Mouse (Mus musculus): ENCODE measurements at regions not wholly inside any gene's neighbourhood (a gene's known extent, or its start where the extent isn't known, plus 50 kb on each side); places are given as distances from the start of the nearest gene placed in this dataset.

- no peak for DNase-seq (ENCODE audit: low spot score)
Measured at GRCm38 (mm10) chr4:105467811-105468210, 310.7 kb downstream of the Plpp3 start.

- no peak for DNase-seq (ENCODE audit: low spot score)
Measured at GRCm38 (mm10) chr4:105469300-105469821, 312.2 kb downstream of the Plpp3 start.

- peak; percentile 5 for DNase-seq (ENCODE audit: low spot score)
Measured at GRCm38 (mm10) chr4:105474765-105475560, 314.7 kb upstream of the Gm12728 start.

GRCm38 (mm10) chr4:105476332-105476731 lies 313.3 kb upstream of the Gm12728 start:
- DNase-seq (ENCODE audit: low spot score), result no peak

GRCm38 (mm10) chr4:105486376-105486775 lies 303.3 kb upstream of the Gm12728 start:
- DNase-seq (ENCODE audit: low spot score), result no peak

- no peak for DNase-seq (ENCODE audit: low spot score)
Measured at GRCm38 (mm10) chr4:105496176-105496575, 293.5 kb upstream of the Gm12728 start.

- DNase-seq (ENCODE audit: low spot score), result no peak
Measured at GRCm38 (mm10) chr4:105506190-105506589, 283.5 kb upstream of the Gm12728 start.

- DNase-seq (ENCODE audit: low spot score), result no peak
Measured at GRCm38 (mm10) chr4:105507221-105507620, 282.4 kb upstream of the Gm12728 start.

GRCm38 (mm10) chr4:105509091-105509490 lies 280.6 kb upstream of the Gm12728 start:
- no peak for DNase-seq (ENCODE audit: low spot score)

- no peak for DNase-seq (ENCODE audit: low spot score)
Measured at GRCm38 (mm10) chr4:105510406-105510805, 279.3 kb upstream of the Gm12728 start.

GRCm38 (mm10) chr4:105525135-105525534 lies 264.5 kb upstream of the Gm12728 start:
- DNase-seq (ENCODE audit: low spot score), result no peak

GRCm38 (mm10) chr4:105526755-105527154 lies 262.9 kb upstream of the Gm12728 start:
- no peak for DNase-seq (ENCODE audit: low spot score)

GRCm38 (mm10) chr4:105527316-105527715 lies 262.4 kb upstream of the Gm12728 start:
- no peak for DNase-seq (ENCODE audit: low spot score)

GRCm38 (mm10) chr4:105531651-105532425 lies 257.8 kb upstream of the Gm12728 start:
- DNase-seq (ENCODE audit: low spot score), result no peak

- no peak for DNase-seq (ENCODE audit: low spot score)
Measured at GRCm38 (mm10) chr4:105535451-105535850, 254.2 kb upstream of the Gm12728 start.

GRCm38 (mm10) chr4:105545486-105545885 lies 244.2 kb upstream of the Gm12728 start:
- DNase-seq (ENCODE audit: low spot score), result no peak

- DNase-seq (ENCODE audit: low spot score), result no peak
Measured at GRCm38 (mm10) chr4:105549744-105550440, 239.8 kb upstream of the Gm12728 start.

- no peak for DNase-seq (ENCODE audit: low spot score)
Measured at GRCm38 (mm10) chr4:105551966-105552685, 237.5 kb upstream of the Gm12728 start.

GRCm38 (mm10) chr4:105554994-105555393 lies 234.7 kb upstream of the Gm12728 start:
- no peak for DNase-seq (ENCODE audit: low spot score)

- DNase-seq (ENCODE audit: low spot score), result no peak
Measured at GRCm38 (mm10) chr4:105555941-105556340, 233.7 kb upstream of the Gm12728 start.

GRCm38 (mm10) chr4:105557396-105557795 lies 232.3 kb upstream of the Gm12728 start:
- no peak for DNase-seq (ENCODE audit: low spot score)

- DNase-seq (ENCODE audit: low spot score), result no peak
Measured at GRCm38 (mm10) chr4:105560055-105560454, 229.6 kb upstream of the Gm12728 start.
